Mouse (Mus musculus): ENCODE results near the gene Mast2.

GRCm38 (mm10) chr4:116291561-116291960, 172.4 kb downstream of the Mast2 start:
- TF ChIP-seq CTCF (IDR thresholded peaks at IDR 0.05; ENCODE audit: insufficient read depth, low read length) (no peak), POLR2A (IDR thresholded peaks at IDR 0.05; ENCODE audit: borderline replicate concordance, extremely low read depth, low read depth, low read length) (no peak)

Data from lung, adult 2 months (tissue).